In the genomic region with DNA sequence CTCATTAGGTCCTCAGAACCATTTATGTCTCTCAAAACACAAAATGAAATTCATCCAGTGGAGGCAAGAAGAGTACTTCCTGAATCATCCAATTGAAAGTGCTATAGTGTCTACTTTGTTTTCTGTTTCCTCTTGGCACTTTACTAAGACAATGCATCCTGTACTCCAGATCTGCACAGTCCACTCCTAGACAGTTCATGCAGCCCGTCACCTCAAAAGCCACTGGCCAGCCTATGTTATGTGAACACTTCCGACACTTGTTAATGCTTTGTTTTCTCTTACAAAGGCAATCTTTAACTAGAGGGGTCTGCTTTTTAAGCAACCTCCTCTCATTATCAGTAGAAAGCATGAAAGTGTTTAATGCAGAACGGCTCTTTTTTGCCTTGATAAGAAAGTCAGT, we compare ENCODE assay signal across 15 mouse cellular contexts.
"Had no signal": no experiment of that assay in that cellular context is flagged by ENCODE, and none has a peak within 500 bp of the region (broad histone marks: within the 10 kb centered on the region; RNA-seq: fewer than 3 reads in every experiment).

No protein-coding gene starts in this region.

- H3K36me3 ChIP-seq: limb, embryonic 15.5 days; liver, embryonic 13.5 days; lung, embryonic 15.5 days; midbrain, embryonic 12.5 days had no signal

- H3K4me1 ChIP-seq: limb, embryonic 15.5 days; liver, embryonic 13.5 days; lung, embryonic 15.5 days; megakaryocyte, embryonic 14.5 days had no signal

- H3K27me3 ChIP-seq: limb, embryonic 15.5 days; liver, embryonic 13.5 days; lung, embryonic 15.5 days; megakaryocyte, embryonic 14.5 days; midbrain, embryonic 12.5 days had no signal

- ATAC-seq: liver, postnatal 0 days had no signal

- H3K9me3 ChIP-seq: limb, embryonic 15.5 days; liver, embryonic 13.5 days; lung, embryonic 15.5 days; midbrain, embryonic 12.5 days had no signal

- H3K9ac ChIP-seq: limb, embryonic 15.5 days; liver, embryonic 13.5 days; liver, postnatal 0 days; lung, embryonic 15.5 days; midbrain, embryonic 12.5 days had no signal

- DNase-seq: kidney, adult 11 months; kidney, adult 9 months; kidney, postnatal 36 days; liver, embryonic 13.5 days; liver, postnatal 0 days; lung, postnatal 14 days; thymus, postnatal 4 days had no signal

- H3K4me3 ChIP-seq: left cerebral cortex, adult 2 months; limb, embryonic 15.5 days; liver, embryonic 13.5 days; lung, embryonic 15.5 days; megakaryocyte, embryonic 14.5 days; midbrain, embryonic 12.5 days had no signal

- H3K27ac ChIP-seq: kidney, postnatal 0 days; left cerebral cortex, adult 2 months; limb, embryonic 15.5 days; liver, embryonic 13.5 days; lung, embryonic 15.5 days; macrophage; midbrain, embryonic 12.5 days; stomach, postnatal 0 days had no signal

- H3K4me2 ChIP-seq: limb, embryonic 15.5 days; liver, embryonic 13.5 days; lung, embryonic 15.5 days had no signal
